Mouse (Mus musculus) spleen, adult 2 months (tissue): ENCODE measurements around the gene Prex1.

Source experiments
- CTCF ChIP-seq: fragments of 200-500 bp; IDR thresholded peaks from 2 replicates; pipeline ENCODE4 v1.5.1; 2011; ENCODE audit warnings: mild to moderate bottlenecking, inconsistent platforms; ENCODE audit not compliant: insufficient read depth, insufficient read length, insufficient replicate concordance; ENCODE audit errors: extremely low read depth
- POLR2A ChIP-seq: fragments of 200-500 bp; IDR thresholded peaks from 2 replicates; pipeline ENCODE4 v1.6.1; 2011; ENCODE audit warnings: low read depth, low read length, inconsistent platforms

DNA sequence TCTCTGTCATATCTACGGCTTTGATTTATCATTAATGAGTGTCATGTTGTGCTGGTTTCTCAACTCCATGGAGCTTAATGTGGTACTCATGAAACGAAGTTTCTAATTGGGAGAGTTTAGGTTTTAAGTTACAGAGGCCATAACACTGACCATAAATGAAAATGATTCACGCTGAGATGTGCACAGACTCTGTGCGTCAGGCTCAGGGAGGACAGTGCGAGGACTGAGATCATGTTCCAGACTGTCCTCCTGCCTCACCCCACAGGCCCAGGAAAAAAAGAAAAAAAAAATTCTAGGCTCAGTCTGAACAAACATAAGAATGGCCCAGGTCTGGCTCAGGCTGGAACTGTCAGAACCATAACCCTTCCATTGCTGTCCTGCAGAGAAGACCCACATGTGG is 133.8 kb downstream of the Prex1 start:
- TF ChIP-seq CTCF = no peak
- no peak for TF ChIP-seq POLR2A
